Mouse (Mus musculus) intestine, embryonic 16.5 days (tissue): ENCODE results near the gene Klf12. TPM values are rescaled to one million over a fixed set of nuclear protein-coding genes. Genes with fewer than 3 reads are reported as not detected.

ENCODE experiments used
- ATAC-seq: fragments of 200-750 bp; cut with Nextera tagmentation; 2 replicates; pipeline ENCODE4 v1.8.0; 2017; ENCODE audit warnings: moderate TSS enrichment, moderate library complexity
- H3K27ac ChIP-seq: fragments of 300-500 bp; sonication (generic); 2 replicates; pipeline ENCODE4 v1.5.1; 2014; ENCODE audit warnings: mild to moderate bottlenecking, low read length
- H3K27me3 ChIP-seq: fragments of 300-500 bp; sonication (generic); replicated peaks from 2 replicates; pipeline ENCODE4 v1.6.1; 2014; ENCODE audit warnings: low read length, control low read depth, mixed read lengths; ENCODE audit not compliant: control insufficient read depth, insufficient read depth
- H3K36me3 ChIP-seq: fragments of 300-500 bp; sonication (generic); 2 replicates; pipeline ENCODE4 v1.6.1; 2014; ENCODE audit warnings: low read length, control low read depth; ENCODE audit not compliant: control insufficient read depth, insufficient read depth
- H3K4me1 ChIP-seq: fragments of 300-500 bp; sonication (generic); 2 replicates; pipeline ENCODE4 v1.6.1; 2014; ENCODE audit warnings: low read length, control low read depth, mixed read lengths; ENCODE audit not compliant: control insufficient read depth, insufficient read depth
- H3K4me2 ChIP-seq: fragments of 300-500 bp; sonication (generic); 2 replicates; pipeline ENCODE4 v1.6.1; 2014; ENCODE audit warnings: low read depth, low read length, control low read depth
- H3K4me3 ChIP-seq: fragments of 300-500 bp; sonication (generic); 2 replicates; pipeline ENCODE4 v1.5.1; 2014; ENCODE audit warnings: mild to moderate bottlenecking, low read length
- H3K9ac ChIP-seq: fragments of 300-500 bp; sonication (generic); 2 replicates; pipeline ENCODE4 v1.6.1; 2014; ENCODE audit warnings: low read depth, low read length
- H3K9me3 ChIP-seq: fragments of 300-500 bp; sonication (generic); 2 replicates; pipeline ENCODE4 v1.6.1; 2016; ENCODE audit warnings: low read length, control low read depth; ENCODE audit not compliant: control insufficient read depth
- WGBS: fragments of 180-500 bp; shearing (Covaris S2); extraction: QIAGEN DNeasy Blood & Tissue Kit; methylation state at CpG from one replicate; pipeline ENCODE4 v1.1.7; 2014; 5-methylcytosine and 5-hydroxymethylcytosine counted together
- polyA plus RNA-seq: library from polyadenylated mRNA; unstranded; fragments of >200 nt; fragmentation: Nextera tagmentation; extraction: Ambion mirVana; gene quantifications from 2 replicates; pipeline ENCODE4 v1.2.1, GENCODE M21; 2015

Klf12 gene
- polyA plus RNA-seq, 1 experiment from 2014 or later: 8.6 TPM

- no peak overlapping the region for H3K4me3 ChIP-seq
- ATAC-seq: no peak
- H3K9ac ChIP-seq: no peak overlapping the region
- H3K4me1 ChIP-seq: no peaks in the 10 kb centered on the region
- no peaks in the 10 kb centered on the region for H3K27me3 ChIP-seq
- no peaks in the 10 kb centered on the region for H3K36me3 ChIP-seq
- WGBS: 88% methylated on average over 5 of the region's 5 CpGs
- no peak overlapping the region for H3K4me2 ChIP-seq
- H3K9me3 ChIP-seq: no peaks in the 10 kb centered on the region
- H3K27ac ChIP-seq: no peak overlapping the region
Observed at GRCm38 (mm10) chr14:100243046-100243445, 41.4 kb downstream of the Klf12 start.

GRCm38 (mm10) chr14:100239874-100240273 is 44.6 kb downstream of the Klf12 start:
- Histone ChIP-seq H3K4me2 (no peak overlapping the region), H3K27ac (no peak overlapping the region), H3K9me3 (no peaks in the 10 kb centered on the region), H3K9ac (no peak overlapping the region), H3K4me1 (peaks cover 7% of the 10 kb centered on the region), H3K36me3 (no peaks in the 10 kb centered on the region), H3K4me3 (no peak overlapping the region), H3K27me3 (no peaks in the 10 kb centered on the region)
- ATAC-seq: no peak
- 87% methylated on average over 4 of the region's 4 CpGs for WGBS

GRCm38 (mm10) chr14:100236757-100237156 is 47.7 kb downstream of the Klf12 start:
- H3K4me1 ChIP-seq: peaks cover 10% of the 10 kb centered on the region
- WGBS: 82% methylated on average over 7 of the region's 7 CpGs
- no peaks in the 10 kb centered on the region for H3K36me3 ChIP-seq
- no peak overlapping the region for H3K4me3 ChIP-seq
- ATAC-seq: peak; percentile 74; the same call in 1 of the 2 replicates
- no peaks in the 10 kb centered on the region for H3K27me3 ChIP-seq
- H3K27ac ChIP-seq: no peak overlapping the region
- H3K4me2 ChIP-seq: no peak overlapping the region
- no peak overlapping the region for H3K9ac ChIP-seq
- H3K9me3 ChIP-seq: no peaks in the 10 kb centered on the region

GRCm38 (mm10) chr14:100235746-100236145 is 48.7 kb downstream of the Klf12 start:
- Histone ChIP-seq H3K4me1 (peaks cover 10% of the 10 kb centered on the region), H3K9me3 (no peaks in the 10 kb centered on the region), H3K4me2 (no peak overlapping the region), H3K36me3 (no peaks in the 10 kb centered on the region), H3K27me3 (no peaks in the 10 kb centered on the region), H3K9ac (no peak overlapping the region), H3K4me3 (no peak overlapping the region), H3K27ac (no peak overlapping the region)
- no peak for ATAC-seq
- WGBS: 56% methylated on average over 3 of the region's 3 CpGs

- Histone ChIP-seq H3K9ac (no peak overlapping the region), H3K27ac (no peak overlapping the region), H3K36me3 (no peaks in the 10 kb centered on the region), H3K4me1 (0 out of 2 replicates have a peak, but pooled peaks cover 6% of the 10 kb centered on the region), H3K4me3 (no peak overlapping the region), H3K4me2 (no peak overlapping the region), H3K27me3 (no peaks in the 10 kb centered on the region), H3K9me3 (no peaks in the 10 kb centered on the region)
- WGBS: 55% methylated on average over 1 of the region's 1 CpGs
- peak; percentile 63 for ATAC-seq
Observed at GRCm38 (mm10) chr14:100231384-100231783, 53.1 kb downstream of the Klf12 start.

GRCm38 (mm10) chr14:100228120-100228519 is 56.4 kb downstream of the Klf12 start:
- 77% methylated on average over 6 of the region's 6 CpGs for WGBS
- no peaks in the 10 kb centered on the region for H3K9me3 ChIP-seq
- H3K4me3 ChIP-seq: no peak overlapping the region
- no peaks in the 10 kb centered on the region for H3K27me3 ChIP-seq
- no peak overlapping the region for H3K9ac ChIP-seq
- ATAC-seq: no peak
- H3K27ac ChIP-seq: no peak overlapping the region
- H3K4me1 ChIP-seq: 0 out of 2 replicates have a peak, but pooled peaks cover 7% of the 10 kb centered on the region
- no peaks in the 10 kb centered on the region for H3K36me3 ChIP-seq
- H3K4me2 ChIP-seq: no peak overlapping the region

- Histone ChIP-seq H3K27ac (no peak overlapping the region), H3K9ac (no peak overlapping the region), H3K4me3 (no peak overlapping the region), H3K9me3 (no peaks in the 10 kb centered on the region), H3K4me2 (no peak overlapping the region), H3K27me3 (no peaks in the 10 kb centered on the region), H3K4me1 (0 out of 2 replicates have a peak, but pooled peaks cover 7% of the 10 kb centered on the region), H3K36me3 (no peaks in the 10 kb centered on the region)
- ATAC-seq: no peak
- WGBS: 90% methylated on average over 6 of the region's 6 CpGs
Observed at GRCm38 (mm10) chr14:100227717-100228116, 56.8 kb downstream of the Klf12 start.

- Histone ChIP-seq H3K36me3 (no peaks in the 10 kb centered on the region), H3K9ac (no peak overlapping the region), H3K27me3 (no peaks in the 10 kb centered on the region), H3K27ac (no peak overlapping the region), H3K9me3 (no peaks in the 10 kb centered on the region), H3K4me1 (0 out of 2 replicates have a peak, but pooled peaks cover 4% of the 10 kb centered on the region), H3K4me2 (no peak overlapping the region), H3K4me3 (no peak overlapping the region)
- ATAC-seq: peak; percentile 38; the same call in 1 of the 2 replicates
- WGBS: 49% methylated on average over 4 of the region's 4 CpGs
Observed at GRCm38 (mm10) chr14:100224151-100224550, 60.3 kb downstream of the Klf12 start.

- Histone ChIP-seq H3K9ac (no peak overlapping the region), H3K9me3 (no peaks in the 10 kb centered on the region), H3K27me3 (no peaks in the 10 kb centered on the region), H3K27ac (no peak overlapping the region), H3K4me2 (no peak overlapping the region), H3K4me1 (0 out of 2 replicates have a peak, but pooled peaks cover 4% of the 10 kb centered on the region), H3K36me3 (no peaks in the 10 kb centered on the region), H3K4me3 (no peak overlapping the region)
- no peak for ATAC-seq
- WGBS: 85% methylated on average over 4 of the region's 4 CpGs
Observed at GRCm38 (mm10) chr14:100222260-100222659, 62.2 kb downstream of the Klf12 start.

GRCm38 (mm10) chr14:100215213-100215785 is 69.2 kb downstream of the Klf12 start:
- H3K4me1 ChIP-seq: no peaks in the 10 kb centered on the region
- H3K27me3 ChIP-seq: no peaks in the 10 kb centered on the region
- 34% methylated on average over 4 of the region's 4 CpGs for WGBS
- no peaks in the 10 kb centered on the region for H3K9me3 ChIP-seq
- H3K9ac ChIP-seq: no peak overlapping the region
- H3K27ac ChIP-seq: no peak overlapping the region
- peak; percentile 78 for ATAC-seq
- no peaks in the 10 kb centered on the region for H3K36me3 ChIP-seq
- H3K4me3 ChIP-seq: no peak overlapping the region
- H3K4me2 ChIP-seq: no peak overlapping the region
